ENCODE assay signal across 9 mouse cellular contexts in genomic region chr2:148872860-148873259, GRCm38 (mm10). TPM values are rescaled to one million over a fixed set of nuclear protein-coding genes. Genes with fewer than 3 reads are reported as not detected.
DNase-seq lines count a peak whose midpoint lies in the region; ATAC-seq lines count a peak whose summit lies in the region.
"Had no signal": no experiment of that assay in that cellular context is flagged by ENCODE, and none has a peak within 500 bp of the region (broad histone marks: within the 10 kb centered on the region; RNA-seq: fewer than 3 reads in every experiment).

No protein-coding gene starts in this region.

- WGBS in kidney, embryonic 14.5 days: 62% methylated on average over 4 of the region's 4 CpGs
- 72% methylated on average over 4 of the region's 4 CpGs for WGBS in embryonic facial prominence, embryonic 14.5 days
- 80% methylated on average over 4 of the region's 4 CpGs for WGBS in hindbrain, embryonic 15.5 days
- WGBS in midbrain, embryonic 16.5 days: 88% methylated on average over 4 of the region's 4 CpGs

- H3K27ac ChIP-seq in kidney, embryonic 14.5 days (ENCODE audit: low read depth, low read length): no peak overlapping the region
- 0 out of 2 replicates have a peak overlapping the region, but pooled peaks have one; percentile 44 for H3K27ac ChIP-seq in embryonic facial prominence, embryonic 14.5 days (replicated peaks; ENCODE audit: low read depth, low read length)
- no peak overlapping the region for H3K27ac ChIP-seq in hindbrain, embryonic 15.5 days (replicated peaks)
- no peak overlapping the region for H3K27ac ChIP-seq in midbrain, embryonic 16.5 days (ENCODE audit: low read length)

- H3K4me2 ChIP-seq in kidney, embryonic 14.5 days (replicated peaks; ENCODE audit: low read depth, low read length): peak overlapping the region; percentile 80; the same call in 1 of the 2 replicates
- peak overlapping the region; percentile 84 for H3K4me2 ChIP-seq in embryonic facial prominence, embryonic 14.5 days (ENCODE audit: low read depth, low read length)
- H3K4me2 ChIP-seq in hindbrain, embryonic 15.5 days: peak overlapping the region; percentile 92
- H3K4me2 ChIP-seq in midbrain, embryonic 16.5 days (ENCODE audit: low read length): peak overlapping the region; percentile 89

- no peak for DNase-seq in kidney, adult 11 months
- DNase-seq in embryonic facial prominence, embryonic 14.5 days (ENCODE audit: low spot score): peak; percentile 51
- DNase-seq in cerebellum, adult 9-10 months: no peak
- DNase-seq in right cerebral cortex, adult 18-20 months: no peak
- no peak for DNase-seq in frontal cortex, postnatal 10 days (ENCODE audit: low spot score in 2 of 2)

- peaks cover 16% of the 10 kb centered on the region; the same call in 1 of the 2 replicates for H3K36me3 ChIP-seq in kidney, embryonic 14.5 days (ENCODE audit: control insufficient read depth, insufficient read depth, low read length)
- H3K36me3 ChIP-seq in embryonic facial prominence, embryonic 14.5 days (ENCODE audit: control insufficient read depth, insufficient read depth, low read length): peaks cover 22% of the 10 kb centered on the region
- H3K36me3 ChIP-seq in hindbrain, embryonic 15.5 days: peaks cover 16% of the 10 kb centered on the region
- peaks cover 10% of the 10 kb centered on the region; the same call in 1 of the 2 replicates for H3K36me3 ChIP-seq in midbrain, embryonic 16.5 days (ENCODE audit: control insufficient read depth, insufficient read depth, low read length)

- no peaks in the 10 kb centered on the region for H3K9me3 ChIP-seq in kidney, embryonic 14.5 days (ENCODE audit: control insufficient read depth, low read length)
- H3K9me3 ChIP-seq in embryonic facial prominence, embryonic 14.5 days (ENCODE audit: control insufficient read depth, low read length): no peaks in the 10 kb centered on the region
- no peaks in the 10 kb centered on the region for H3K9me3 ChIP-seq in hindbrain, embryonic 15.5 days
- H3K9me3 ChIP-seq in midbrain, embryonic 16.5 days (replicated peaks; ENCODE audit: control insufficient read depth, low read length, poor library complexity, severe bottlenecking): no peaks in the 10 kb centered on the region

- peak overlapping the region; percentile 12; the same call in 1 of the 2 replicates for H3K4me3 ChIP-seq in kidney, embryonic 14.5 days (ENCODE audit: low read length)
- H3K4me3 ChIP-seq in embryonic facial prominence, embryonic 14.5 days (ENCODE audit: low read depth, low read length): peak overlapping the region; percentile 87
- peak overlapping the region; percentile 81 for H3K4me3 ChIP-seq in hindbrain, embryonic 15.5 days
- peak overlapping the region; percentile 96 for H3K4me3 ChIP-seq in midbrain, embryonic 16.5 days (ENCODE audit: low read depth, low read length)

- H3K4me1 ChIP-seq in kidney, embryonic 14.5 days (ENCODE audit: control insufficient read depth, insufficient read depth, low read length): peaks cover 15% of the 10 kb centered on the region
- H3K4me1 ChIP-seq in embryonic facial prominence, embryonic 14.5 days (ENCODE audit: control insufficient read depth, insufficient read depth, low read length): peaks cover 24% of the 10 kb centered on the region
- peaks cover 30% of the 10 kb centered on the region for H3K4me1 ChIP-seq in hindbrain, embryonic 15.5 days (replicated peaks)
- H3K4me1 ChIP-seq in midbrain, embryonic 16.5 days (ENCODE audit: control insufficient read depth, insufficient read depth, low read length): peaks cover 24% of the 10 kb centered on the region

- H3K9ac ChIP-seq in kidney, embryonic 14.5 days (ENCODE audit: low read depth, low read length): no peak overlapping the region
- H3K9ac ChIP-seq in embryonic facial prominence, embryonic 14.5 days (ENCODE audit: low read depth, low read length): 0 out of 2 replicates have a peak overlapping the region, but pooled peaks have one; percentile 19
- no peak overlapping the region for H3K9ac ChIP-seq in hindbrain, embryonic 15.5 days
- peak overlapping the region; percentile 93 for H3K9ac ChIP-seq in midbrain, embryonic 16.5 days (ENCODE audit: low read depth, low read length)

- no peaks in the 10 kb centered on the region for H3K27me3 ChIP-seq in kidney, embryonic 14.5 days (ENCODE audit: control insufficient read depth, insufficient read depth, low read length)
- H3K27me3 ChIP-seq in embryonic facial prominence, embryonic 14.5 days (replicated peaks; ENCODE audit: control insufficient read depth, insufficient read depth, low read length): no peaks in the 10 kb centered on the region
- H3K27me3 ChIP-seq in hindbrain, embryonic 15.5 days: no peaks in the 10 kb centered on the region
- no peaks in the 10 kb centered on the region for H3K27me3 ChIP-seq in midbrain, embryonic 16.5 days (ENCODE audit: control insufficient read depth, insufficient read depth, low read depth, low read length)

- no peak for ATAC-seq in kidney, embryonic 14.5 days (ENCODE audit: low FRiP score, low TSS enrichment)
- no peak for ATAC-seq in embryonic facial prominence, embryonic 14.5 days (ENCODE audit: low read depth)
- no peak for ATAC-seq in hindbrain, embryonic 15.5 days (ENCODE audit: low FRiP score, low read depth)
- ATAC-seq in midbrain, embryonic 16.5 days: no peak

RNA-seq across cellular contexts. Expression of gene Cst3, which starts 2.6 kb away (rescaled TPM):
- polyA plus RNA-seq in kidney, embryonic 14.5 days (2014; fragmentation: Nextera tagmentation; extraction: Ambion mirVana): 391 and 459 TPM in 2 replicates
- polyA plus RNA-seq in embryonic facial prominence, embryonic 14.5 days (2014; fragmentation: Nextera tagmentation; extraction: Ambion mirVana): 548 and 591 TPM in 2 replicates
- 672 and 703 TPM in 2 replicates for polyA plus RNA-seq in hindbrain, embryonic 15.5 days (2015; fragmentation: Nextera tagmentation; extraction: Ambion mirVana)
- polyA plus RNA-seq in midbrain, embryonic 16.5 days (2015; fragmentation: Nextera tagmentation; extraction: Ambion mirVana): 550 and 644 TPM in 2 replicates

RNA-seq across cellular contexts. Expression of gene 9230104L09Rik, which starts 8.0 kb away (rescaled TPM):
- not detected in 2 replicates for polyA plus RNA-seq in kidney, embryonic 14.5 days (2014; fragmentation: Nextera tagmentation; extraction: Ambion mirVana)
- not detected in 2 replicates for polyA plus RNA-seq in embryonic facial prominence, embryonic 14.5 days (2014; fragmentation: Nextera tagmentation; extraction: Ambion mirVana)
- not detected in 2 replicates for polyA plus RNA-seq in hindbrain, embryonic 15.5 days (2015; fragmentation: Nextera tagmentation; extraction: Ambion mirVana)
- polyA plus RNA-seq in midbrain, embryonic 16.5 days (2015; fragmentation: Nextera tagmentation; extraction: Ambion mirVana): not detected in 2 replicates

RNA-seq across cellular contexts. Expression of gene Cst9, which starts 37.9 kb away (rescaled TPM):
- polyA plus RNA-seq in kidney, embryonic 14.5 days (2014; fragmentation: Nextera tagmentation; extraction: Ambion mirVana): not detected in 2 replicates
- not detected in 2 replicates for polyA plus RNA-seq in embryonic facial prominence, embryonic 14.5 days (2014; fragmentation: Nextera tagmentation; extraction: Ambion mirVana)
- polyA plus RNA-seq in hindbrain, embryonic 15.5 days (2015; fragmentation: Nextera tagmentation; extraction: Ambion mirVana): not detected in 2 replicates
- polyA plus RNA-seq in midbrain, embryonic 16.5 days (2015; fragmentation: Nextera tagmentation; extraction: Ambion mirVana): not detected in 2 replicates

RNA-seq across cellular contexts. Expression of gene Cst13, which starts 53.0 kb away (rescaled TPM):
- not detected in 2 replicates for polyA plus RNA-seq in kidney, embryonic 14.5 days (2014; fragmentation: Nextera tagmentation; extraction: Ambion mirVana)
- polyA plus RNA-seq in embryonic facial prominence, embryonic 14.5 days (2014; fragmentation: Nextera tagmentation; extraction: Ambion mirVana): not detected in 2 replicates
- polyA plus RNA-seq in hindbrain, embryonic 15.5 days (2015; fragmentation: Nextera tagmentation; extraction: Ambion mirVana): not detected in 2 replicates
- polyA plus RNA-seq in midbrain, embryonic 16.5 days (2015; fragmentation: Nextera tagmentation; extraction: Ambion mirVana): not detected in 2 replicates
- polyA plus RNA-seq: gonadal fat pad, adult 2 months had no signal

Comparison
In these comparisons a context has a peak if more than half of its experiments do, and no peak if none do; other contexts are left out.
1. H3K4me3 ChIP-seq: peak in every context shown above with its lines; median percentile 96 in midbrain, embryonic 16.5 days; 87 in embryonic facial prominence, embryonic 14.5 days; 81 in hindbrain, embryonic 15.5 days; 12 in kidney, embryonic 14.5 days.
2. H3K9ac ChIP-seq: peak in embryonic facial prominence, embryonic 14.5 days (single experiment) and midbrain, embryonic 16.5 days (single experiment); none in kidney, embryonic 14.5 days (single experiment) and hindbrain, embryonic 15.5 days (single experiment).
3. Peak in every context shown above with its lines, with median percentiles within 50 percentile points of each other: H3K4me2 ChIP-seq.